In genomic region chr3:96498476-96499245, GRCm38 (mm10) we compare ENCODE assay signal across 10 mouse cellular contexts. TPM values are rescaled to one million over a fixed set of nuclear protein-coding genes. Genes with fewer than 3 reads are reported as not detected.
A peak's percentile ranks its signal among the peaks of the same experiment; 100 is the strongest.
DNase-seq lines count a peak whose midpoint lies in the region; ATAC-seq lines count a peak whose summit lies in the region.
"Had no signal": no experiment of that assay in that cellular context is flagged by ENCODE, and none has a peak within 500 bp of the region (broad histone marks: within the 10 kb centered on the region; RNA-seq: fewer than 3 reads in every experiment).

No protein-coding gene starts in this region.

- no peaks in the 10 kb centered on the region for H3K9me3 ChIP-seq in kidney, embryonic 14.5 days (ENCODE audit: control insufficient read depth, low read length)
- H3K9me3 ChIP-seq in embryonic facial prominence, embryonic 12.5 days: no peaks in the 10 kb centered on the region

- peak; percentile 20 for DNase-seq in CD4-positive, CD25-positive, alpha-beta regulatory T cell, adult 2 months (ENCODE audit: low read depth, low spot score)
- DNase-seq in kidney, adult 11 months: no peak
- no peak for DNase-seq in gastrocnemius, adult 18-20 months (ENCODE audit: low spot score)
- no peak for DNase-seq in left cerebral cortex, postnatal 14 days (ENCODE audit: low spot score in 2 of 2)

- peaks cover 3% of the 10 kb centered on the region; the same call in 1 of the 2 replicates for H3K4me1 ChIP-seq in kidney, embryonic 14.5 days (ENCODE audit: control insufficient read depth, insufficient read depth, low read length)
- no peaks in the 10 kb centered on the region for H3K4me1 ChIP-seq in embryonic facial prominence, embryonic 12.5 days

- no peak overlapping the region for H3K9ac ChIP-seq in kidney, embryonic 14.5 days (ENCODE audit: low read depth, low read length)
- no peak overlapping the region for H3K9ac ChIP-seq in embryonic facial prominence, embryonic 12.5 days

- H3K79me2 ChIP-seq in macrophage (ENCODE audit: inconsistent target): no peaks in the 10 kb centered on the region

- H3K4me2 ChIP-seq in kidney, embryonic 14.5 days (replicated peaks; ENCODE audit: low read depth, low read length): no peak overlapping the region; the same call in 1 of the 2 replicates
- H3K4me2 ChIP-seq in embryonic facial prominence, embryonic 12.5 days (replicated peaks): peak overlapping the region; percentile 47

- 83% methylated on average over 4 of the region's 4 CpGs for WGBS in kidney, embryonic 14.5 days
- WGBS in embryonic facial prominence, embryonic 12.5 days: 80% methylated on average over 4 of the region's 4 CpGs
- 96% methylated on average over 4 of the region's 4 CpGs for WGBS in macrophage (ENCODE audit: missing documents)

- H3K27ac ChIP-seq in kidney, embryonic 14.5 days (ENCODE audit: low read depth, low read length): no peak overlapping the region
- H3K27ac ChIP-seq in embryonic facial prominence, embryonic 12.5 days: no peak overlapping the region
- H3K27ac ChIP-seq in macrophage: no peak overlapping the region

- no peaks in the 10 kb centered on the region for H3K36me3 ChIP-seq in kidney, embryonic 14.5 days (ENCODE audit: control insufficient read depth, insufficient read depth, low read length)
- no peaks in the 10 kb centered on the region for H3K36me3 ChIP-seq in embryonic facial prominence, embryonic 12.5 days
- no peaks in the 10 kb centered on the region for H3K36me3 ChIP-seq in macrophage (ENCODE audit: inconsistent target)

- H3K4me3 ChIP-seq in kidney, embryonic 14.5 days (ENCODE audit: low read length): peak overlapping the region; percentile 81; the same call in 1 of the 2 replicates
- H3K4me3 ChIP-seq in embryonic facial prominence, embryonic 12.5 days: 0 out of 2 replicates have a peak overlapping the region, but pooled peaks have one; percentile 5
- peak overlapping the region; percentile 79; the same call in 1 of the 2 replicates for H3K4me3 ChIP-seq in macrophage (ENCODE audit: inconsistent target)

- no peak for ATAC-seq in CD4-positive, CD25-positive, alpha-beta regulatory T cell, adult 4 months
- no peak for ATAC-seq in kidney, embryonic 14.5 days (ENCODE audit: low FRiP score, low TSS enrichment)
- ATAC-seq in embryonic facial prominence, embryonic 12.5 days (ENCODE audit: insufficient number of reproducible peaks, insufficient read depth, low FRiP score, low TSS enrichment): no peak

- no peaks in the 10 kb centered on the region for H3K27me3 ChIP-seq in kidney, embryonic 14.5 days (ENCODE audit: control insufficient read depth, insufficient read depth, low read length)
- H3K27me3 ChIP-seq in embryonic facial prominence, embryonic 12.5 days: no peaks in the 10 kb centered on the region

- intact Hi-C loops in left cerebral cortex, postnatal 14 days (cut with DNase I): no loop called here

RNA-seq across cellular contexts. Expression of gene Hfe2, which starts 26.3 kb away (rescaled TPM):
- under 1 TPM in 1 of 2 experiments, not detected in 1; 0.22 TPM for polyA plus RNA-seq in CD4-positive, CD25-positive, alpha-beta regulatory T cell, adult 4 months (2017; shearing (Covaris generic))
- polyA plus RNA-seq in kidney, embryonic 14.5 days (2014; fragmentation: Nextera tagmentation; extraction: Ambion mirVana): 0.20 and 0.30 TPM in 2 replicates
- 3.2 and 4.0 TPM in 2 replicates for polyA plus RNA-seq in embryonic facial prominence, embryonic 12.5 days (2016; fragmentation: Nextera tagmentation; extraction: Ambion mirVana)
- not detected for total RNA-seq in macrophage (2018; cell fraction: chromatin; rRNA removed)
- total RNA-seq in macrophage (2018; cell fraction: cytosol; rRNA removed): not detected
- total RNA-seq in macrophage (2018; cell fraction: nucleus; rRNA removed): not detected
- polyA plus RNA-seq in macrophage (2018): not detected in 3 replicates
- 100 to 1,000 TPM; 622 to 636 TPM for total RNA-seq in gastrocnemius, adult 18-20 months (2021)
- under 1 TPM; 0.18 to 0.42 TPM for total RNA-seq in left cerebral cortex, postnatal 14 days (2021)

RNA-seq across cellular contexts. Expression of gene BC107364, which starts 46.6 kb away (rescaled TPM):
- polyA plus RNA-seq in CD4-positive, CD25-positive, alpha-beta regulatory T cell, adult 4 months (2017; shearing (Covaris generic)): not detected
- 0.20 TPM in 1 of 2 replicates, not detected in the other for polyA plus RNA-seq in kidney, embryonic 14.5 days (2014; fragmentation: Nextera tagmentation; extraction: Ambion mirVana)
- polyA plus RNA-seq in embryonic facial prominence, embryonic 12.5 days (2016; fragmentation: Nextera tagmentation; extraction: Ambion mirVana): 0.26 TPM in 1 of 2 replicates, not detected in the other
- not detected for total RNA-seq in macrophage (2018; cell fraction: chromatin; rRNA removed)
- not detected for total RNA-seq in macrophage (2018; cell fraction: cytosol; rRNA removed)
- total RNA-seq in macrophage (2018; cell fraction: nucleus; rRNA removed): not detected
- polyA plus RNA-seq in macrophage (2018): not detected in 3 replicates
- not detected for total RNA-seq in gastrocnemius, adult 18-20 months (2021)
- not detected for total RNA-seq in left cerebral cortex, postnatal 14 days (2021)
- polyA plus RNA-seq: brain, embryonic 14.5 days; limb, embryonic 14.5 days had no signal

RNA-seq across cellular contexts. Expression of gene Txnip, which starts 59.1 kb away (rescaled TPM):
- 100 to 1,000 TPM; 376 to 396 TPM for polyA plus RNA-seq in CD4-positive, CD25-positive, alpha-beta regulatory T cell, adult 4 months (2017; shearing (Covaris generic))
- polyA plus RNA-seq in kidney, embryonic 14.5 days (2014; fragmentation: Nextera tagmentation; extraction: Ambion mirVana): 91.1 and 148 TPM in 2 replicates
- polyA plus RNA-seq in embryonic facial prominence, embryonic 12.5 days (2016; fragmentation: Nextera tagmentation; extraction: Ambion mirVana): 75.8 and 80.8 TPM in 2 replicates
- 100 to 1,000 TPM in 9 of 26 experiments, 10 to 100 TPM in 16, 1 to 10 TPM in 1; 8.8 to 741 (median 70.0) TPM for total RNA-seq in macrophage (2018; cell fraction: chromatin; rRNA removed)
- total RNA-seq in macrophage (2018; cell fraction: cytosol; rRNA removed): 100 to 1,000 TPM in 16 of 26 experiments, 10 to 100 TPM in 10; 12.9 to 504 (median 163) TPM
- 100 to 1,000 TPM in 11 of 26 experiments, 10 to 100 TPM in 15; 14.5 to 587 (median 82.2) TPM for total RNA-seq in macrophage (2018; cell fraction: nucleus; rRNA removed)
- polyA plus RNA-seq in macrophage (2018): 198 to 536 TPM (median 239 TPM) in 3 replicates
- total RNA-seq in gastrocnemius, adult 18-20 months (2021): 100 to 1,000 TPM; 344 to 646 TPM
- total RNA-seq in left cerebral cortex, postnatal 14 days (2021): 10 to 100 TPM; 26.9 to 36.8 TPM

Comparison
In these comparisons a context has a peak if more than half of its experiments do, and no peak if none do; other contexts are left out.
1. H3K4me3 ChIP-seq: peak in every context shown above with its lines; median percentile 81 in kidney, embryonic 14.5 days; 79 in macrophage; 5 in embryonic facial prominence, embryonic 12.5 days.